Mouse (Mus musculus): ENCODE measurements around the gene Atp6ap1. TPM values are rescaled to one million over a fixed set of nuclear protein-coding genes. Genes with fewer than 3 reads are reported as not detected.

Atp6ap1 gene
- 114 and 125 TPM in 2 replicates for total RNA-seq (2014; rRNA removed; ENCODE audit: low replicate concordance)
- 92.3 and 92.8 TPM in 2 replicates for polyA plus RNA-seq (2015; fragmentation: Nextera tagmentation; extraction: Ambion mirVana)

DNA sequence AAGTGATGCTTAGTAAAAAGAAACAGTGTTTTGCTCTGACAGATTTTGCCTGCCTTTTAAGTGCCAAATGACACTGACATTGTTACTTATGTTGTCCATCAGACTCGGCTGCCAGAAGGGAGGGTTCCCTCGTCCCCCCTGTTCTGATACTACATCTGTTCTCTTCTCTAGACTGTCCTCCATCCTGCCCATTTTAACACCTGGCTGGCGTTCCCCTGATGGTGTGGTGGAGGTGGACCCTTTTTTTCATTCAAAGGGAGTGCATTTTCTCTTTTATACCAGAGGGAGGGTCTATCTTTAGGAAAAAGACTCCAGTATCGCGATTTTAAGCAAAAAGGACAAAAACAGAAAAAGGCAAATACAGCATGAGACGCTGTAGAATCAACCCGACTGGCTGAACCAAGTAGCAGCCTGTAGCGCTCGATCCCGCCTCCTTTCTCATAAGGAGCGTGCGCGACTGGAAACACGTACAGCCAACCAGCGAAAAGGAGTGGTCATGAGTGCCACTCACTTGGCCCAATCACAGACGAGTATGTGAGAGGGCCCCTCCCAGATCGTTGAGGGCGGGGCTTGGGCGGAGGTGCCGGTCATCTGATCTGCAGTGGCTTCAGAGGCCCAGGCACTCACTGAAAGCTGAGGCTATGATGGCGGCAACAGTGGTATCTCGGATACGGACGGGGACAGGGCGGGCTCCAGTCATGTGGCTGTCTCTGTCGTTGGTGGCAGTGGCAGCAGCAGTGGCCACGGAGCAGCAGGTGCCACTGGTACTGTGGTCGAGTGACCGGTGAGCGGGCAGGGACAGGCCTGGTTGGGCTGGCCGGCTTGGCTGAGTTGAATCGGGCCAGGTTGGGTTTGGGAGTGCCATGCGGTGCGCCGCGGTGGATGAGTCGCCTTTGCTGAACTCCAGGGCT is at the start of gene Atp6ap1:
TSS of gene Atp6ap1 (plus strand) at position 560 of the 911 bp plus-strand sequence.
- ATAC-seq (ENCODE audit: insufficient read depth, low read depth): peak; percentile 98
- Histone ChIP-seq H3K4me2 (ENCODE audit: low read depth, low read length) (peak within 1 kb of the TSS; percentile 69), H3K36me3 (replicated peaks; ENCODE audit: control insufficient read depth, insufficient read depth, low read length) (peaks cover 16% of the 10 kb centered on the region), H3K9me3 (replicated peaks; ENCODE audit: control insufficient read depth, low read length) (no peaks in the 10 kb centered on the region), H3K4me3 (ENCODE audit: low read depth, low read length) (peak within 1 kb of the TSS; percentile 70), H3K27me3 (ENCODE audit: control insufficient read depth, insufficient read depth, low read length) (no peaks in the 10 kb centered on the region), H3K9ac (replicated peaks; ENCODE audit: low read depth, low read length) (peak within 1 kb of the TSS; percentile 72), H3K27ac (ENCODE audit: low read depth) (peak within 1 kb of the TSS; percentile 75), H3K4me1 (ENCODE audit: control insufficient read depth, insufficient read depth) (no peaks in the 10 kb centered on the region)
- 9% methylated on average over 37 of the region's 37 CpGs for WGBS
- peak; percentile 85 for DNase-seq (ENCODE audit: low spot score)
- TF ChIP-seq CTCF (IDR thresholded peaks at IDR 0.05; ENCODE audit: low read depth) (no peak), EP300 (IDR thresholded peaks at IDR 0.05; ENCODE audit: low read depth) (no peak)

DNA sequence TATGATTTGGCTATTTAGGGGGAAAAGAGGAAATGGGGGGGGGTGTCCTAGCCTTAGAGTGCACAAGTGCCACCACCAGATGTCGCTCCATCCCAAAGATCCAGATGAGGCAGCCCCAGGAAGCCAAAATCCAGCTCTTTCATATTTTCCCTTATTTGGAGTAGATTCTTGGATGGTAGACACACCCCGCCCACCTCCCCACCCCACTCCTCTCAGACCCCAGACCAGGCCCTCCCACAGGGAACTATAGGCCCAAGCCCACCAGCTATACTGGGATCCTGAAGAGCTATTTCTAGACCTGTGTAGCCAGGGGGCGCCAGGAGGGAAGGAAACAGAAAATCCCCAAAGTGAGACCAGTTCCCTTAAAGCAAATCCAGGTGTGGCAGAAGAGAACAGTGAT is 48.2 kb upstream of the Atp6ap1 start:
- WGBS: 8% methylated on average over 3 of the region's 3 CpGs
- no peak for TF ChIP-seq EP300 (IDR thresholded peaks at IDR 0.05; ENCODE audit: low read depth)
- TF ChIP-seq CTCF (IDR thresholded peaks at IDR 0.05; ENCODE audit: low read depth): peak; percentile 35
- ATAC-seq (ENCODE audit: insufficient read depth, low read depth): no peak
- Histone ChIP-seq H3K9me3 (replicated peaks; ENCODE audit: control insufficient read depth, low read length) (no peaks in the 10 kb centered on the region), H3K4me3 (ENCODE audit: low read depth, low read length) (peak overlapping the region; percentile 50), H3K27me3 (ENCODE audit: control insufficient read depth, insufficient read depth, low read length) (no peaks in the 10 kb centered on the region), H3K27ac (ENCODE audit: low read depth) (peak overlapping the region; percentile 79), H3K4me1 (ENCODE audit: control insufficient read depth, insufficient read depth) (0 out of 2 replicates have a peak, but pooled peaks cover 4% of the 10 kb centered on the region), H3K36me3 (replicated peaks; ENCODE audit: control insufficient read depth, insufficient read depth, low read length) (no peaks in the 10 kb centered on the region), H3K4me2 (ENCODE audit: low read depth, low read length) (peak overlapping the region; percentile 71), H3K9ac (replicated peaks; ENCODE audit: low read depth, low read length) (peak overlapping the region; percentile 58; the same call in 1 of the 2 replicates)
- DNase-seq (ENCODE audit: low spot score): peak; percentile 32

DNA sequence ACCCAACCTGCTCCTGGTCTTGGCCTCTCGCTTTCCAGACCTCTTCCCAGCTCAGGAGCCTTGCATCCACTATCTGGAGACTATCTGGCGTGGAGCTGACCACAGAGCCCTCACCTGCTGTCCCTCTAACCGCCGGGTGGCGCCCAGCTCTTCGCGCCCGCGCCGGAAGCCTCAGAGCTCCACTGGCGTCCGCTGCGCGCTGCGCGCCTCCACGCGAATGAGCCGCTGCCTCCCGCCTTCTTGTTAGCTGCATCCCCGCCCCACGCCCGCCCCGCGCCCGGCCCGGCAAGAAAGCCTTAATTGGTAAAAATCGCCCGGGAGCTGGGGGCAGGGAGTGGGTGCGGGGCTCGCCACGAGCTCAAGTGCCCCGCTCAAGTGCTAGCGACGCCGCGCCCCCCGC is 47.3 kb upstream of the Atp6ap1 start, which contains the start of gene Flna:
TSS of gene Flna (minus strand) at position 206 of the 400 bp plus-strand sequence.
- no peaks in the 10 kb centered on the region for H3K36me3 ChIP-seq (replicated peaks; ENCODE audit: control insufficient read depth, insufficient read depth, low read length)
- peak within 1 kb of the TSS; percentile 79 for H3K27ac ChIP-seq (ENCODE audit: low read depth)
- no peaks in the 10 kb centered on the region for H3K4me1 ChIP-seq (ENCODE audit: control insufficient read depth, insufficient read depth)
- no peaks in the 10 kb centered on the region for H3K9me3 ChIP-seq (replicated peaks; ENCODE audit: control insufficient read depth, low read length)
- H3K27me3 ChIP-seq (ENCODE audit: control insufficient read depth, insufficient read depth, low read length): no peaks in the 10 kb centered on the region
- WGBS: 24% methylated on average over 38 of the region's 38 CpGs
- TF ChIP-seq CTCF (IDR thresholded peaks at IDR 0.05; ENCODE audit: low read depth): peak; percentile 40
- TF ChIP-seq EP300 (IDR thresholded peaks at IDR 0.05; ENCODE audit: low read depth): no peak
- H3K4me3 ChIP-seq (ENCODE audit: low read depth, low read length): peak within 1 kb of the TSS; percentile 50
- H3K4me2 ChIP-seq (ENCODE audit: low read depth, low read length): peak within 1 kb of the TSS; percentile 71
- H3K9ac ChIP-seq (replicated peaks; ENCODE audit: low read depth, low read length): peak within 1 kb of the TSS; percentile 58
- DNase-seq (ENCODE audit: low spot score): peak; percentile 55
- no peak for ATAC-seq (ENCODE audit: insufficient read depth, low read depth)

DNA sequence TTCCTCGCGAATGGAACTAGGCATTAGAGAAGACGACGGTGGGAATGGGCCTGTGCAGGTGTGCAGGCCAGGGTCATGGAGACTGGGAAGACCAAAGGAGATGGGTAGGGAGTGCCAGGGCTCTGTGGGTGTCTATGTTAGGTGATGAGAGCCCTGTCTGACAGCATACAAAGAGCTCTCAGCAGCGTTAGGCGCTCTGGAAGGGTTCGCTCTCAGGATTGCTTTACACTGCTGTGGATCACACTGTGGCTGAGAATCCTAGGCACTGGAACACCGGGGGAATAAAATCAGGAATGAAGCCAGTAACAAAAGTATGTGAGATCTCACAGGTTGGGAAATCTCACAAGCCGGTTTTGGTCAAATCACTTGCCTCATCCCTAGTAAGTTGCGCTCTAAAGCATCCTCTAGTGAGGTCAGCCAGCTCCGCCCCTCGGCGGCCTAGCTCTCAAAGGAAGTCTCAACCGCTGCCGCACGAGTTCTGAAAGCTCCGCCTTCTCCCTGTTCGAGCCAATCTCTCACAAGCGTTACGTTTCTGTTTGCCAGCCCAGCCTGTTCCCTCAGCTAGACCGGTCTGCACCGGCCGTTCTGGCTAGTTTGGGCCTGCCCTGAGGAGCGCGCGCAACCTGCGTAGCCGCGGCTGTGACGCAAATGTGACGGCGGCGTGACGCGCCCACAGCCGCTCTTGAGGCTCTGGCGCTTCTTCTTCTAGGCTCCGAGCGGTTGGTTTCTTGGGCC is 42.6 kb upstream of the Atp6ap1 start, which contains the start of gene Emd:
TSS of gene Emd (plus strand) at position 535 of the 735 bp plus-strand sequence.
- H3K27ac ChIP-seq (ENCODE audit: low read depth): peak within 1 kb of the TSS; percentile 86
- H3K4me3 ChIP-seq (ENCODE audit: low read depth, low read length): peak within 1 kb of the TSS; percentile 63
- no peak for TF ChIP-seq EP300 (IDR thresholded peaks at IDR 0.05; ENCODE audit: low read depth)
- no peak for TF ChIP-seq CTCF (IDR thresholded peaks at IDR 0.05; ENCODE audit: low read depth)
- ATAC-seq (ENCODE audit: insufficient read depth, low read depth): peak; percentile 97
- H3K9ac ChIP-seq (replicated peaks; ENCODE audit: low read depth, low read length): peak within 1 kb of the TSS; percentile 78
- H3K27me3 ChIP-seq (ENCODE audit: control insufficient read depth, insufficient read depth, low read length): no peaks in the 10 kb centered on the region
- WGBS: 20% methylated on average over 38 of the region's 39 CpGs
- DNase-seq (ENCODE audit: low spot score): peak; percentile 93
- H3K4me2 ChIP-seq (ENCODE audit: low read depth, low read length): peak within 1 kb of the TSS; percentile 80
- H3K36me3 ChIP-seq (replicated peaks; ENCODE audit: control insufficient read depth, insufficient read depth, low read length): peaks cover 5% of the 10 kb centered on the region; the same call in 1 of the 2 replicates
- H3K9me3 ChIP-seq (replicated peaks; ENCODE audit: control insufficient read depth, low read length): no peaks in the 10 kb centered on the region
- 0 out of 2 replicates have a peak, but pooled peaks cover 4% of the 10 kb centered on the region for H3K4me1 ChIP-seq (ENCODE audit: control insufficient read depth, insufficient read depth)

Data from heart, postnatal 0 days (tissue).